Mouse (Mus musculus) T-cell, adult 2 months (primary cell): ENCODE data around the gene Prg2.

Experiments
- DNase-seq: peaks from one replicate; pipeline ENCODE4 v3.0.0; 2022; ENCODE audit warnings: low spot score

Gene Prg2

GRCm38 (mm10) chr2:85029897-85030296, 49.6 kb downstream of the Prg2 start:
- no peak for DNase-seq

DNA sequence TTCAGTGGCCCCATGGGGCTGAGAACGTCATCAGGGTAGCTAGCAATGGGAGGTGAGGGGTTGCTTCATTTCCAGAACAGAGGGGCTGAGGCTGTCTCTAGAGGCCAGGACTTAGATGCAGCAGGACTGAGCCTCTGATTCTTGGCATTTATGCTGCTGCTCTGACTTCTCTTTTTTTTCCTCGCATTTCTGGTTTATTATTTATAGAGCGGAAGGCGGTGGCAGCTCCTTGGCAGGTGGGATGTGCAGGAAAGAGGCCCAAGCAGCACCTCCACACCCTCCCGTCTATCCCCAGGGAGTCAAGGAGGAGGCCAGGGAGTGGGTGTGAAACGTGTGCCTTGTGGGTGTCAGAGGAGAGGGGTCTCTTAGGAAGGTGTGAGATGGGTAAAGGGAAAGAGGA, 50.7 kb downstream of the Prg2 start:
- DNase-seq, result no peak

DNA sequence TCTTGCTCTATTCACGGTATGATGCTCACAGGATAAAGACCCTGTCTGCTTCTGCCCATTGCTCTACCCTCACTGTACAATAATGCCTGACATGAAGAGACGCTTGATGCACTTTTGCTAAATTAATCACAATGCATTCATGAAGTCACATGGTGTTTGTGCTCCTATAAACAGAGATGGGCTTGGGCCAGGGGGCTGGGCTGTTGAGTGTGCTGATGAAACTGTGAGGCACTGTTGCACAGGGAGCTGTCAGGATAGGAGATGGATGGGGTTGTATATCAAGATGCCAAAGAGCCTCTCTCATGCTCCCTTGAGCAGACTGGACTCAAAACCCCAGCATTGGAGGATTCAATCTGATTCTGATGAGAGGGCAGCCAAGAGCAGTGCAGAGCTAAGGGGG, 52.9 kb downstream of the Prg2 start:
- no peak for DNase-seq
